Mouse (Mus musculus): ENCODE results near the gene Mef2a.

Mef2a gene

GRCm38 (mm10) chr7:67246067-67246466 lies 126.6 kb downstream of the Mef2a start:
- DNase-seq (ENCODE audit: low spot score in 2 of 2) = no peak

GRCm38 (mm10) chr7:67245255-67245654 lies 127.4 kb downstream of the Mef2a start:
- DNase-seq (ENCODE audit: low spot score in 2 of 2) = no peak

- DNase-seq (ENCODE audit: low spot score in 2 of 2) = no peak
Observed at GRCm38 (mm10) chr7:67243894-67244282, 128.8 kb downstream of the Mef2a start.

GRCm38 (mm10) chr7:67243121-67243893 lies 129.4 kb downstream of the Mef2a start:
- no peak for DNase-seq (ENCODE audit: low spot score in 2 of 2)

- no peak for DNase-seq (ENCODE audit: low spot score in 2 of 2)
Observed at GRCm38 (mm10) chr7:67241969-67242368, 130.7 kb downstream of the Mef2a start.

- no peak for DNase-seq (ENCODE audit: low spot score in 2 of 2)
Observed at GRCm38 (mm10) chr7:67237752-67238151, 134.9 kb downstream of the Mef2a start.

- no peak for DNase-seq (ENCODE audit: low spot score in 2 of 2)
Observed at GRCm38 (mm10) chr7:67236351-67236750, 136.3 kb downstream of the Mef2a start.

- no peak for DNase-seq (ENCODE audit: low spot score in 2 of 2)
Observed at GRCm38 (mm10) chr7:67234797-67235196, 137.9 kb downstream of the Mef2a start.

GRCm38 (mm10) chr7:67232504-67232903 lies 140.2 kb downstream of the Mef2a start:
- DNase-seq (ENCODE audit: low spot score in 2 of 2) = no peak

GRCm38 (mm10) chr7:67230640-67231140 lies 142.0 kb downstream of the Mef2a start:
- no peak for DNase-seq (ENCODE audit: low spot score in 2 of 2)

GRCm38 (mm10) chr7:67230221-67230620 lies 142.4 kb downstream of the Mef2a start:
- DNase-seq (ENCODE audit: low spot score in 2 of 2) = no peak

- no peak for DNase-seq (ENCODE audit: low spot score in 2 of 2)
Observed at GRCm38 (mm10) chr7:67229701-67230100, 143.0 kb downstream of the Mef2a start.

- peak in 1 of 2 experiments; percentile 28 for DNase-seq (ENCODE audit: low spot score in 2 of 2)
Observed at GRCm38 (mm10) chr7:67228891-67229602, 143.6 kb downstream of the Mef2a start.

- peak in 1 of 2 experiments; percentile 53 for DNase-seq (ENCODE audit: low spot score in 2 of 2)
Observed at GRCm38 (mm10) chr7:67228390-67228789, 144.3 kb downstream of the Mef2a start.

GRCm38 (mm10) chr7:67227538-67227937 lies 145.1 kb downstream of the Mef2a start:
- DNase-seq (ENCODE audit: low spot score in 2 of 2) = no peak

GRCm38 (mm10) chr7:67225943-67226625 lies 146.6 kb downstream of the Mef2a start:
- DNase-seq (ENCODE audit: low spot score in 2 of 2) = no peak

- DNase-seq (ENCODE audit: low spot score in 2 of 2) = peak; percentile 91 to 95
Observed at GRCm38 (mm10) chr7:67222220-67222862, 150.3 kb downstream of the Mef2a start, which contains the start of gene Lysmd4. TSS of gene Lysmd4 (plus strand) at chr7:67222544.

- DNase-seq (ENCODE audit: low spot score in 2 of 2) = peak in 1 of 2 experiments; percentile 62
Observed at GRCm38 (mm10) chr7:67217025-67217424, 155.6 kb downstream of the Mef2a start.

GRCm38 (mm10) chr7:67216351-67216750 lies 156.3 kb downstream of the Mef2a start:
- no peak for DNase-seq (ENCODE audit: low spot score in 2 of 2)

GRCm38 (mm10) chr7:67213589-67213988 lies 159.1 kb downstream of the Mef2a start:
- no peak for DNase-seq (ENCODE audit: low spot score in 2 of 2)

- DNase-seq (ENCODE audit: low spot score in 2 of 2) = no peak
Observed at GRCm38 (mm10) chr7:67211971-67212370, 160.7 kb downstream of the Mef2a start.

GRCm38 (mm10) chr7:67211341-67211740 lies 161.3 kb downstream of the Mef2a start:
- DNase-seq (ENCODE audit: low spot score in 2 of 2) = no peak
